Mouse (Mus musculus) forebrain, embryonic 10.5 days (tissue): ENCODE measurements around the gene Sec11a. TPM values are rescaled to one million over a fixed set of nuclear protein-coding genes. Genes with fewer than 3 reads are reported as not detected.

Source experiments
- DNase-seq: peaks from one replicate; pipeline ENCODE4 v3.0.0-alpha.2; 2017; ENCODE audit warnings: low spot score; ENCODE audit errors: extremely low spot score
- H3K27ac ChIP-seq: fragments of 300-500 bp; sonication (generic); 2 replicates; pipeline ENCODE4 v1.5.1; 2016; ENCODE audit warnings: mild to moderate bottlenecking
- H3K27me3 ChIP-seq: fragments of 300-500 bp; sonication (generic); 2 replicates; pipeline ENCODE4 v1.6.1; 2016; ENCODE audit warnings: mild to moderate bottlenecking; ENCODE audit not compliant: poor library complexity, severe bottlenecking
- H3K36me3 ChIP-seq: fragments of 300-500 bp; sonication (generic); replicated peaks from 2 replicates; pipeline ENCODE4 v1.6.1; 2016; ENCODE audit warnings: mild to moderate bottlenecking, moderate library complexity
- H3K4me1 ChIP-seq: fragments of 300-500 bp; sonication (generic); 2 replicates; pipeline ENCODE4 v1.6.1; 2016
- H3K4me3 ChIP-seq: fragments of 300-500 bp; sonication (generic); 2 replicates; pipeline ENCODE4 v1.5.1; 2016; ENCODE audit warnings: mild to moderate bottlenecking, moderate library complexity
- H3K9me3 ChIP-seq: fragments of 300-500 bp; sonication (generic); 2 replicates; pipeline ENCODE4 v1.6.1; 2016; ENCODE audit warnings: mild to moderate bottlenecking, moderate library complexity
- WGBS: fragments of 180-500 bp; shearing (Covaris S2); methylation state at CpG from one replicate; pipeline ENCODE4 v1.1.7; 2016; 5-methylcytosine and 5-hydroxymethylcytosine counted together
- polyA plus RNA-seq: library from polyadenylated mRNA; unstranded; fragments of >200 nt; fragmentation: Nextera tagmentation; extraction: Ambion mirVana; gene quantifications from 2 replicates; pipeline ENCODE4 v1.2.1, GENCODE M21; 2016

The Sec11a gene
- polyA plus RNA-seq, 1 experiment from 2014 or later = 190 TPM

DNA sequence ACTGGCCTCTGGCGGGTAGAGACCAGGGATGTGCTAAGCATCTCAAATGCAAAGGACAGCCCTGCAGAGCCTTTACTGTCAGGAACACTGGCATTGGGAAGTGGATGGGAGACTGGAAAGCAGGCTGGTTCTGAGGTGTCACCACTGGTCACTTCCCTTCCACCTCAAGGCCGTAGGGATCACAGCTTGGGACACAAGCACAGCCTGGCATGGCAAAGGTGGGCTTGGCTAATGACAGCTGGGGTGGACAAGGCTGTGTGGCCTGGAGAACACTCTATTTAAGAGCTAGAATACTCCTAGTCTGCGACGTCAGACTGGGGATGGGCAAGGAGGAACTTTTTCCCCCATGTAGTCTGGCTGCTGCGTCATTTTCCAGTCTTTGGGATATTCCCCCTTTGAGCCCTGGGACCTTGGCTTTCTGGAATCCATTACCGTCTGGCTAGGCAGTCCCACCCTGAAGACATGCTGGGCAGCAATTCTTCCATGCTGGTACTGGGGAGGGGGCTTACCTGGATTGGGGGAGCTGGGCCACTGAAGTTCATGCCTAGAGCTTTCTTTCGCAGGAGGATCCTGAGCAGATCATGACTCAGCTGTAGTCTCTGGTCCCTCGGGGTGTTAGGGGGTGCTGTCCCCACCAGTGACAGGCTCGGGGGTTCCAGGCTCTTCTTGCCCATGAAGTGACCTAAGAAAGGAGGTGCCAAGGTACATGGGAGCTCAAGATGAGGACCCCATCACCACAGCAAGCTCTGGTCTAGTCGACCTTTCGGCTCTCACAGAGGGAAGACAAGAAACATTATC is 43.8 kb downstream of the Sec11a start:
- Histone ChIP-seq H3K27me3 (peaks cover 4% of the 10 kb centered on the region), H3K36me3 (peaks cover 44% of the 10 kb centered on the region), H3K4me3 (peak overlapping the region; percentile 62; the same call in 1 of the 2 replicates), H3K4me1 (peaks cover 35% of the 10 kb centered on the region), H3K9me3 (no peaks in the 10 kb centered on the region), H3K27ac (no peak overlapping the region)
- DNase-seq = no peak
- WGBS = 89% methylated on average over 11 of the region's 11 CpGs

DNA sequence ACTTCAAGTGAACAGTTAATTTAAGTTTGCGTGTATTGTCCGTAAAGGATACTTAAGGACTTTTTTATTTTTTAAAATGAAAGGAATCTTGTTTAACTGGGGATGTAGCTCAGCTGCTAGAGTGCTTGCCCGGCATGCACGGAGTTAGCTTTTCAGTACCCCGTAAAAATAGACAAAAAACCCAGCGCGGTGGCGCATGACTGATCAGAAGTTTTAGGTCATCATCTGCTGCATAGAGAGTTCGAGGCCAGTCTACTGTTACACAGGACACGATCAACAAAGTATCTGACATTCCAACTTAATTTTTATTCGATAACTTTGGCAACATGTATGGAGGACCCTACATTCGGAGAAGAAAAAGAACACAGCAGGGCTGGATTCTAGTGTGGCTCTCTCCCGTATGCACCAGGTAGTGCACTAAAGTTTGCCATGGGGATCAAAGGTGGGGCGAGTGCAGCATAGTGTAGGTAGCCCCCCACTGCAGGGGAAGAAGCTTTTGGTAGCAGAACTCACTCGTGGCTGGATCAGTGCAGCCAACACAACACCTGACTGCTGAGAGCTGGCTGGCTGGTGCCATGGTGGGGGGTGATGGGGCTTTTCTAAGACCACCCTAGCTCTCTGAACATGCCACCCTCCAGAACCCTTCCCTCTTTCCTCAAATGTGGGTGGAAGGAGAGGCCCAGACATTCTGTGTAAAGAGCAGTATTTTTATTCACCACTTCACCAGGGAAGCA is 45.9 kb downstream of the Sec11a start:
- DNase-seq = no peak
- H3K4me3 ChIP-seq = peak overlapping the region; percentile 88

DNA sequence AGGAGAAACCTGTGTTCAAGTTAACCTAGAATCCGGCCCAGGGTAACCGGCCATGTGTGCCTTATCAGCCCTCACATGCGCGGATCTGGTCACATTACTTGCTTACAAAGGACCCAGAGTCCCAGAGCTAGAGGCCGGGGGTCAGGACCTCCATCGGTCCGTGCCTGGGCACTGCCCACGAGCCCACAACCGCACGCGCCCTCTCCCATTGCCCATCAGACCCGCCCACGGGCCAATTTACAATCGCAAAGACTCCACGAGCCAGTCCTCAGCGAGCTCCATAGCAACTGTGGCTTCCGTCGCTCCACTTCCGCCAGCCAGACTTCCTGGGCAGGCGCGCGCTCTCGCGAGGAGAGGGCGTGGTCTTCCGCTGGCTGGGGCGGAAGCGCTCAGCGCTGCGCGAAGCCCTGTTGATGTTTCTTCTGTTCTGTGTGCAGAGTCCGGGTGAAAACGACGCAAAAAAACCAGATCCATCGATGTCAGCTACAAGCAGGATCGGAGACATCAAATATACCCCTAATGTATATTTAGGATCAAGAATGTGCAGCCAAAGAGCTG is 46.6 kb downstream of the Sec11a start, which contains the start of gene Wdr73:
Gene Wdr73, minus strand, starts transcription at position 326 of the 558 bp plus-strand sequence.
- Histone ChIP-seq H3K9me3 (no peaks in the 10 kb centered on the region), H3K27me3 (peaks cover 4% of the 10 kb centered on the region), H3K36me3 (peaks cover 44% of the 10 kb centered on the region), H3K4me3 (peak within 1 kb of the TSS; percentile 88), H3K4me1 (peaks cover 35% of the 10 kb centered on the region), H3K27ac (peak within 1 kb of the TSS; percentile 92)
- DNase-seq = peak; percentile 93
- under 1% methylated on average over 36 of the region's 36 CpGs for WGBS

More for the DNA sequence above, 45.9 kb downstream of the Sec11a start:
- H3K36me3 ChIP-seq = peaks cover 44% of the 10 kb centered on the region
- H3K4me1 ChIP-seq = peaks cover 35% of the 10 kb centered on the region
- peak overlapping the region; percentile 92 for H3K27ac ChIP-seq
- peaks cover 4% of the 10 kb centered on the region for H3K27me3 ChIP-seq
- no peaks in the 10 kb centered on the region for H3K9me3 ChIP-seq
- WGBS = 35% methylated on average over 15 of the region's 15 CpGs

DNA sequence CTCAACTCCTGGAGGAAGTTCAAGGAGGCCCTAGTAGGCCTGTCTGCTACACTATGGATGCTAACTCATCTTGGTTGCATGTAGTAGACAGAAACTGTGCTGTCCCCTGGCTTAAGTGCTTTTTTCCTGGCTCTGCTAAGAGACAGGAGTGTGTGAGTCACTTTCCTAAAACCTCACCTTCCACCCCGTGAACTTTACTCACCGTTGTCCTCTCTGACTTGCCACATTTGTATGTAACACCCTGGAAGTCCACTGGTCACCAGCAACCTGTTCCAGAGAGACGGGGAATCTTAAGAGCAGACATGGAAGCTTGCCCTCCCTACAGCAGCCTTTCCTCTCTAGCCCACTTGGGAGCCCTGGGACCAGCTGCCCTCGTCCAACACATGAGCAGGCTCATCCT is 49.9 kb downstream of the Sec11a start:
- H3K4me3 ChIP-seq = no peak overlapping the region
- peaks cover 21% of the 10 kb centered on the region for H3K4me1 ChIP-seq
- no peak overlapping the region for H3K27ac ChIP-seq
- DNase-seq = no peak
- WGBS = 91% methylated on average over 4 of the region's 4 CpGs
- H3K27me3 ChIP-seq = no peaks in the 10 kb centered on the region
- H3K9me3 ChIP-seq = no peaks in the 10 kb centered on the region
- peaks cover 68% of the 10 kb centered on the region for H3K36me3 ChIP-seq

- Histone ChIP-seq H3K27ac (no peak overlapping the region), H3K36me3 (peaks cover 74% of the 10 kb centered on the region), H3K4me3 (no peak overlapping the region), H3K4me1 (peaks cover 19% of the 10 kb centered on the region), H3K9me3 (no peaks in the 10 kb centered on the region), H3K27me3 (no peaks in the 10 kb centered on the region)
- DNase-seq = no peak
- WGBS = 93% methylated on average over 7 of the region's 7 CpGs
Measured at GRCm38 (mm10) chr7:80897134-80897533, 50.4 kb downstream of the Sec11a start.

- H3K4me3 ChIP-seq = no peak overlapping the region
- WGBS = 95% methylated on average over 14 of the region's 14 CpGs
- no peaks in the 10 kb centered on the region for H3K27me3 ChIP-seq
- no peak overlapping the region for H3K27ac ChIP-seq
- DNase-seq = no peak
- no peaks in the 10 kb centered on the region for H3K9me3 ChIP-seq
- H3K36me3 ChIP-seq = peaks cover 94% of the 10 kb centered on the region
- peaks cover 5% of the 10 kb centered on the region for H3K4me1 ChIP-seq
Measured at GRCm38 (mm10) chr7:80894815-80895519, 52.6 kb downstream of the Sec11a start.

GRCm38 (mm10) chr7:80894196-80894595 is 53.4 kb downstream of the Sec11a start:
- no peak for DNase-seq

GRCm38 (mm10) chr7:80893753-80894129 is 53.8 kb downstream of the Sec11a start:
- no peak for DNase-seq
- peaks cover 97% of the 10 kb centered on the region for H3K36me3 ChIP-seq
- WGBS = 87% methylated on average over 6 of the region's 6 CpGs
- H3K4me3 ChIP-seq = no peak overlapping the region
- no peaks in the 10 kb centered on the region for H3K27me3 ChIP-seq
- H3K27ac ChIP-seq = no peak overlapping the region
- H3K9me3 ChIP-seq = no peaks in the 10 kb centered on the region
- H3K4me1 ChIP-seq = peaks cover 13% of the 10 kb centered on the region

More at GRCm38 (mm10) chr7:80894196-80894595, 53.4 kb downstream of the Sec11a start:
- peaks cover 8% of the 10 kb centered on the region for H3K4me1 ChIP-seq
- H3K9me3 ChIP-seq = no peaks in the 10 kb centered on the region
- H3K36me3 ChIP-seq = peaks cover 97% of the 10 kb centered on the region
- H3K27ac ChIP-seq = no peak overlapping the region
- H3K27me3 ChIP-seq = no peaks in the 10 kb centered on the region
- WGBS = 90% methylated on average over 7 of the region's 7 CpGs
- H3K4me3 ChIP-seq = no peak overlapping the region

GRCm38 (mm10) chr7:80893086-80893752 is 54.4 kb downstream of the Sec11a start:
- H3K9me3 ChIP-seq = no peaks in the 10 kb centered on the region
- no peak for DNase-seq
- no peaks in the 10 kb centered on the region for H3K27me3 ChIP-seq
- H3K4me3 ChIP-seq = no peak overlapping the region
- peaks cover 16% of the 10 kb centered on the region for H3K4me1 ChIP-seq
- 92% methylated on average over 15 of the region's 15 CpGs for WGBS
- H3K36me3 ChIP-seq = peaks cover 97% of the 10 kb centered on the region
- H3K27ac ChIP-seq = no peak overlapping the region

GRCm38 (mm10) chr7:80889841-80890241 is 57.7 kb downstream of the Sec11a start:
- Histone ChIP-seq H3K4me1 (peaks cover 16% of the 10 kb centered on the region), H3K9me3 (no peaks in the 10 kb centered on the region), H3K27ac (peak overlapping the region; percentile 61), H3K4me3 (no peak overlapping the region), H3K27me3 (no peaks in the 10 kb centered on the region), H3K36me3 (peaks cover 70% of the 10 kb centered on the region)
- 80% methylated on average over 13 of the region's 13 CpGs for WGBS
- DNase-seq = no peak

- WGBS = 45% methylated on average over 9 of the region's 9 CpGs
- Histone ChIP-seq H3K27me3 (no peaks in the 10 kb centered on the region), H3K36me3 (peaks cover 62% of the 10 kb centered on the region), H3K4me3 (no peak overlapping the region), H3K4me1 (peaks cover 16% of the 10 kb centered on the region), H3K27ac (peak overlapping the region; percentile 61), H3K9me3 (no peaks in the 10 kb centered on the region)
- DNase-seq = peak; percentile 60
Measured at GRCm38 (mm10) chr7:80889021-80889511, 58.5 kb downstream of the Sec11a start.

GRCm38 (mm10) chr7:80888595-80888994 is 59.0 kb downstream of the Sec11a start:
- peaks cover 16% of the 10 kb centered on the region for H3K4me1 ChIP-seq

More at GRCm38 (mm10) chr7:80888595-80888994, 59.0 kb downstream of the Sec11a start:
- WGBS = 79% methylated on average over 7 of the region's 7 CpGs
- peaks cover 57% of the 10 kb centered on the region for H3K36me3 ChIP-seq
- no peaks in the 10 kb centered on the region for H3K27me3 ChIP-seq
- no peak overlapping the region for H3K4me3 ChIP-seq
- H3K27ac ChIP-seq = peak overlapping the region; percentile 61
- DNase-seq = no peak
- H3K9me3 ChIP-seq = no peaks in the 10 kb centered on the region
